Mouse (Mus musculus): ENCODE data around the gene Pla2g12a. TPM values are rescaled to one million over a fixed set of nuclear protein-coding genes. Genes with fewer than 3 reads are reported as not detected.

Gene Pla2g12a
- polyA plus RNA-seq (2015; fragmentation: Nextera tagmentation; extraction: Ambion mirVana), result 72.0 and 74.6 TPM in 2 replicates

- peak within 1 kb of the TSS; percentile 83 for H3K4me2 ChIP-seq
- ATAC-seq (ENCODE audit: insufficient read depth, low FRiP score, low read depth), result peak; percentile 87
- H3K4me1 ChIP-seq, result peaks cover 9% of the 10 kb centered on the region; the same call in 1 of the 2 replicates
- H3K36me3 ChIP-seq, result no peaks in the 10 kb centered on the region
- peak within 1 kb of the TSS; percentile 58 for H3K4me3 ChIP-seq (replicated peaks)
- peak within 1 kb of the TSS; percentile 73 for H3K27ac ChIP-seq
- no peaks in the 10 kb centered on the region for H3K27me3 ChIP-seq (replicated peaks)
- under 1% methylated on average over 57 of the region's 66 CpGs for WGBS
- H3K9ac ChIP-seq, result peak within 1 kb of the TSS; percentile 38
- H3K9me3 ChIP-seq, result no peaks in the 10 kb centered on the region
Observed at GRCm38 (mm10) chr3:129878405-129879021, at the start of gene Pla2g12a. Pla2g12a (plus strand) TSS chr3:129878606.

- Histone ChIP-seq H3K4me3 (replicated peaks) (peak overlapping the region; percentile 98), H3K9ac (peak overlapping the region; percentile 86), H3K4me2 (peak overlapping the region; percentile 63), H3K27ac (peak overlapping the region; percentile 94), H3K9me3 (no peaks in the 10 kb centered on the region), H3K4me1 (peaks cover 9% of the 10 kb centered on the region; the same call in 1 of the 2 replicates), H3K36me3 (peaks cover 6% of the 10 kb centered on the region; the same call in 1 of the 2 replicates), H3K27me3 (replicated peaks) (no peaks in the 10 kb centered on the region)
- 0 out of 2 replicates have a peak, but pooled peaks have one; percentile 4 for ATAC-seq (ENCODE audit: insufficient read depth, low FRiP score, low read depth)
- WGBS, result 0% methylated on average over 39 of the region's 45 CpGs
Observed at GRCm38 (mm10) chr3:129830626-129831025, 47.8 kb upstream of the Pla2g12a start.

- Histone ChIP-seq H3K4me2 (peak within 1 kb of the TSS; percentile 84), H3K4me1 (peaks cover 10% of the 10 kb centered on the region; the same call in 1 of the 2 replicates), H3K9me3 (no peaks in the 10 kb centered on the region), H3K27me3 (replicated peaks) (no peaks in the 10 kb centered on the region), H3K36me3 (peaks cover 4% of the 10 kb centered on the region; the same call in 1 of the 2 replicates), H3K9ac (peak within 1 kb of the TSS; percentile 86), H3K27ac (peak within 1 kb of the TSS; percentile 94), H3K4me3 (replicated peaks) (peak within 1 kb of the TSS; percentile 98)
- WGBS, result 0% methylated on average over 59 of the region's 60 CpGs
- ATAC-seq (ENCODE audit: insufficient read depth, low FRiP score, low read depth), result peak; percentile 86
Observed at GRCm38 (mm10) chr3:129831035-129831568, 47.3 kb upstream of the Pla2g12a start, which contains the start of gene Gar1. Gar1 (minus strand) TSS chr3:129831396.

GRCm38 (mm10) chr3:129835388-129835934 is 42.9 kb upstream of the Pla2g12a start, which contains the start of gene Cfi:
Cfi (plus strand) TSS chr3:129835884.
- H3K9ac ChIP-seq, result no peak within 1 kb of the TSS

GRCm38 (mm10) chr3:129836051-129836697 is 42.2 kb upstream of the Pla2g12a start:
- Histone ChIP-seq H3K27me3 (replicated peaks) (no peaks in the 10 kb centered on the region), H3K9ac (no peak overlapping the region), H3K27ac (peak overlapping the region; percentile 82), H3K4me2 (peak overlapping the region; percentile 40), H3K4me3 (replicated peaks) (peak overlapping the region; percentile 24; the same call in 1 of the 2 replicates), H3K36me3 (no peaks in the 10 kb centered on the region), H3K4me1 (0 out of 2 replicates have a peak, but pooled peaks cover 3% of the 10 kb centered on the region), H3K9me3 (no peaks in the 10 kb centered on the region)
- 16% methylated on average over 11 of the region's 11 CpGs for WGBS
- peak; percentile 77 for ATAC-seq (ENCODE audit: insufficient read depth, low FRiP score, low read depth)

More at GRCm38 (mm10) chr3:129835388-129835934, 42.9 kb upstream of the Pla2g12a start, which contains the start of gene Cfi:
- peak within 1 kb of the TSS; percentile 82 for H3K27ac ChIP-seq
- peak within 1 kb of the TSS; percentile 40 for H3K4me2 ChIP-seq
- peak within 1 kb of the TSS; percentile 24; the same call in 1 of the 2 replicates for H3K4me3 ChIP-seq (replicated peaks)
- 0 out of 2 replicates have a peak, but pooled peaks cover 3% of the 10 kb centered on the region for H3K4me1 ChIP-seq
- H3K27me3 ChIP-seq (replicated peaks), result no peaks in the 10 kb centered on the region
- H3K36me3 ChIP-seq, result no peaks in the 10 kb centered on the region
- 47% methylated on average over 6 of the region's 6 CpGs for WGBS
- H3K9me3 ChIP-seq, result no peaks in the 10 kb centered on the region
- 0 out of 2 replicates have a peak, but pooled peaks have one; percentile 12 for ATAC-seq (ENCODE audit: insufficient read depth, low FRiP score, low read depth)

GRCm38 (mm10) chr3:129836965-129837364 is 41.4 kb upstream of the Pla2g12a start:
- no peak overlapping the region; the same call in 1 of the 2 replicates for H3K27ac ChIP-seq
- WGBS, result 71% methylated on average over 6 of the region's 6 CpGs
- no peaks in the 10 kb centered on the region for H3K36me3 ChIP-seq
- H3K4me1 ChIP-seq, result 0 out of 2 replicates have a peak, but pooled peaks cover 3% of the 10 kb centered on the region
- H3K4me2 ChIP-seq, result no peak overlapping the region
- no peaks in the 10 kb centered on the region for H3K27me3 ChIP-seq (replicated peaks)
- H3K9ac ChIP-seq, result no peak overlapping the region
- H3K4me3 ChIP-seq (replicated peaks), result no peak overlapping the region
- H3K9me3 ChIP-seq, result no peaks in the 10 kb centered on the region
- no peak for ATAC-seq (ENCODE audit: insufficient read depth, low FRiP score, low read depth)

- H3K9me3 ChIP-seq, result no peaks in the 10 kb centered on the region
- H3K4me2 ChIP-seq, result no peak overlapping the region
- H3K4me1 ChIP-seq, result 0 out of 2 replicates have a peak, but pooled peaks cover 3% of the 10 kb centered on the region
- WGBS, result 38% methylated on average over 7 of the region's 7 CpGs
- no peak overlapping the region for H3K27ac ChIP-seq
- ATAC-seq (ENCODE audit: insufficient read depth, low FRiP score, low read depth), result no peak
- H3K27me3 ChIP-seq (replicated peaks), result no peaks in the 10 kb centered on the region
- H3K9ac ChIP-seq, result no peak overlapping the region
- H3K4me3 ChIP-seq (replicated peaks), result no peak overlapping the region
- no peaks in the 10 kb centered on the region for H3K36me3 ChIP-seq
Observed at GRCm38 (mm10) chr3:129838017-129838416, 40.4 kb upstream of the Pla2g12a start.

- H3K4me1 ChIP-seq, result no peaks in the 10 kb centered on the region
- WGBS, result 72% methylated on average over 2 of the region's 2 CpGs
- ATAC-seq (ENCODE audit: insufficient read depth, low FRiP score, low read depth), result no peak
Observed at GRCm38 (mm10) chr3:129845868-129846267, 32.5 kb upstream of the Pla2g12a start.

GRCm38 (mm10) chr3:129846846-129847245 is 31.6 kb upstream of the Pla2g12a start:
- WGBS, result 76% methylated on average over 7 of the region's 7 CpGs
- no peaks in the 10 kb centered on the region for H3K9me3 ChIP-seq
- no peak for ATAC-seq (ENCODE audit: insufficient read depth, low FRiP score, low read depth)
- no peaks in the 10 kb centered on the region for H3K27me3 ChIP-seq (replicated peaks)
- H3K9ac ChIP-seq, result no peak overlapping the region
- no peak overlapping the region for H3K4me2 ChIP-seq
- no peaks in the 10 kb centered on the region for H3K36me3 ChIP-seq
- H3K4me3 ChIP-seq (replicated peaks), result no peak overlapping the region
- no peaks in the 10 kb centered on the region for H3K4me1 ChIP-seq
- no peak overlapping the region for H3K27ac ChIP-seq

More at GRCm38 (mm10) chr3:129845868-129846267, 32.5 kb upstream of the Pla2g12a start:
- no peak overlapping the region for H3K4me3 ChIP-seq (replicated peaks)
- H3K36me3 ChIP-seq, result no peaks in the 10 kb centered on the region
- no peak overlapping the region for H3K9ac ChIP-seq
- no peak overlapping the region for H3K4me2 ChIP-seq
- H3K9me3 ChIP-seq, result no peaks in the 10 kb centered on the region
- H3K27me3 ChIP-seq (replicated peaks), result no peaks in the 10 kb centered on the region
- no peak overlapping the region for H3K27ac ChIP-seq

- H3K4me3 ChIP-seq (replicated peaks), result no peak overlapping the region
- 53% methylated on average over 2 of the region's 2 CpGs for WGBS
Observed at GRCm38 (mm10) chr3:129862592-129862991, 15.8 kb upstream of the Pla2g12a start.

GRCm38 (mm10) chr3:129863698-129864097 is 14.7 kb upstream of the Pla2g12a start:
- no peaks in the 10 kb centered on the region for H3K9me3 ChIP-seq
- ATAC-seq (ENCODE audit: insufficient read depth, low FRiP score, low read depth), result no peak
- no peak overlapping the region for H3K4me3 ChIP-seq (replicated peaks)
- no peaks in the 10 kb centered on the region for H3K36me3 ChIP-seq
- no peaks in the 10 kb centered on the region for H3K4me1 ChIP-seq
- H3K27ac ChIP-seq, result no peak overlapping the region
- H3K4me2 ChIP-seq, result no peak overlapping the region
- H3K9ac ChIP-seq, result no peak overlapping the region
- H3K27me3 ChIP-seq (replicated peaks), result no peaks in the 10 kb centered on the region
- WGBS, result 44% methylated on average over 14 of the region's 14 CpGs

More at GRCm38 (mm10) chr3:129862592-129862991, 15.8 kb upstream of the Pla2g12a start:
- no peaks in the 10 kb centered on the region for H3K4me1 ChIP-seq
- no peaks in the 10 kb centered on the region for H3K27me3 ChIP-seq (replicated peaks)
- no peak overlapping the region for H3K4me2 ChIP-seq
- no peaks in the 10 kb centered on the region for H3K36me3 ChIP-seq
- no peak for ATAC-seq (ENCODE audit: insufficient read depth, low FRiP score, low read depth)
- H3K9me3 ChIP-seq, result no peaks in the 10 kb centered on the region
- no peak overlapping the region for H3K27ac ChIP-seq
- H3K9ac ChIP-seq, result no peak overlapping the region

All from stomach, embryonic 15.5 days (tissue).